Mouse (Mus musculus) 416B (cell line): ENCODE measurements at regions not wholly inside any gene's neighbourhood (a gene's known extent, or its start where the extent isn't known, plus 50 kb on each side); places are given as distances from the start of the nearest gene placed in this dataset.

Source experiments
- DNase-seq: peaks from one replicate; pipeline ENCODE4 v3.0.0; 2011; ENCODE audit warnings: low read depth

DNA sequence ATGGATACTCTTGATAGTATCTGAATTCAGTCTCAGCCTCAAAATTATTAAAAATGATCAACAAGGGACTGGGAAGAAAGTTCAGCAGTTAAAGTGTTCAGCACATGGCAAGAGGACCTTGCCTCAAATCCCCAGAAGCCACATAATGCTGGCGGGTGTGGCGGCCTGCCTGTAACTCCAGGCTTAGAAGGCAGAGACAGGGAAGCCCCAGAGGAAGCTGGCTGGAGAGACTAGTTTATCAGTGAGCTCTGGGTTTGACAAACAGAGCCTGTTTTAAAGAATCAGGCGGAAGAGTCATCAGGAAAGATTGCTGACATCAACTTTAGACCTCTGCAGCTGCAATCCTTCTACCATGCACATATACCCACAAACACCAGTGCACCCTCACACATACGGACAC is 52.1 kb upstream of the Fyn start:
- DNase-seq, result no peak

DNA sequence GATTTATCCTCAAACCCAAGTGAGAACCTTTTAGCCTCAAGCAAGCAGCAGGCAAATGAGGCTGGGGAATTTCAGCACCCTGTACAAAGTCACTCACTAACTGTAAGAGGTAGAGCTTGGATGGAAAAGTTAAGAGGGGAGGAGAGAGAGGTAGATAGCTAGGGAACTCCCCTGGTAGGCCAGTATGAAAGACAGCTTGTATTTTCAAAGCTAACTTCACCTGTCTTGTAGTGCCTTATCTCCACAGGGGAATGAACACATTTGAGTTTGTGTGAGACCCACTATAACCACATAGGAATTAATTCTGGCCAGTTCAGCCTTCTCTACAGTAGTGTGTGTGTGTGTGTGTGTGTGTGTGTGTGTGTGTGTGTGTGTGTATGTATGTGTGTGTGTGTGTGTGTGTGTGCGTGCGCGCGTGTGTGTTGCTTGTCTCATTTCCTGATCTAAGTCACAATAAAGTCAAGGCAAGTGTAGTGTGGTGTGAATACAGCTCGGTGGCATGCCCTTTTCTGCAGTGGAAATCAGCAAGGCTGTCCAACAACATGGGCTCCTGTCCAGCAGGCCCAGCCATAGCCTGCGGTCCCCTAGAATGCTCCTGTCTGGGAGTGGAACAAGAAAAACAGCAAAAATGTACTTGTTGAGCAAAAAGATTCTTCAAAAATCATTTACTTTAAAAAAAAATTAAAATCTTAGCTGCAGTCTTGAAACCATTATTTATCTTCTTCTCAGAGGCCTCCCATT is 53.1 kb upstream of the Fyn start:
- DNase-seq, result no peak

DNA sequence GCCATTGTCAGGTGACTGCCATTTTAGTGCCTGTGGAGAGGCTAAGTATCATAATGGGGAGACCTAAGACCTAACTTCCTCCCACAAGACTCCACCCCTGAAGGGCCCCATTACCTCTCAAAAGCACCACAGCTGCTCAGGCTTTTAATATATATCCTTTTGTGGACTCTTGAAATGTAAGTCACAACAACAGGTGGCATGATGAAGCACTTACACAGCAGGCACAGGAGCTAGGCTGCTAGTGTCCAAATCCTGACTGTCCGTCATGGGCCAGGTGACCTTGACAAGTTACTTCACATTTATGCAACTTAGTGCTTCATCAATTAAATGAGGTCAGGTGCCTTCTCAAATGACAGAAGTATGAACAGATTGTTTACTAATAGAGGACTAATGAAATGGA is 57.2 kb upstream of the Fyn start:
- no peak for DNase-seq

DNA sequence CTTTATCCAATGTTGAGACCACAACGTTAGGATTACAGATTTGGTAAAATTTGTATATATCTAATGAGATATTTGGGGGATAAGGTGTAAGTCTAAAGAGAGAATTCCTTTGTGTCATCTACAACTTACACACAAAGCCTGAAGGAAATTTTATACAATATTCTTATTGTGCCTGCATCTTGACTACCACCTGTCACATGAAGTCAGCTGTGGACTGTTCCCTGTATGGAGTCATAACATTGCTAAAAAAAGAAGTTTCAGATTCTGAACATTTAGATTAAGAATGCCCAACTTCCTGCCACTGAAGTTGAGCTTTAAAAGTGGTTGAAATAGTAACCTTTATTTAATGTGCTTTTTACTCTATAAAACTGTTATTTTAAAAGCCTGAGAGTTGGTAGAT is 60.1 kb upstream of the Fyn start:
- DNase-seq, result no peak

DNA sequence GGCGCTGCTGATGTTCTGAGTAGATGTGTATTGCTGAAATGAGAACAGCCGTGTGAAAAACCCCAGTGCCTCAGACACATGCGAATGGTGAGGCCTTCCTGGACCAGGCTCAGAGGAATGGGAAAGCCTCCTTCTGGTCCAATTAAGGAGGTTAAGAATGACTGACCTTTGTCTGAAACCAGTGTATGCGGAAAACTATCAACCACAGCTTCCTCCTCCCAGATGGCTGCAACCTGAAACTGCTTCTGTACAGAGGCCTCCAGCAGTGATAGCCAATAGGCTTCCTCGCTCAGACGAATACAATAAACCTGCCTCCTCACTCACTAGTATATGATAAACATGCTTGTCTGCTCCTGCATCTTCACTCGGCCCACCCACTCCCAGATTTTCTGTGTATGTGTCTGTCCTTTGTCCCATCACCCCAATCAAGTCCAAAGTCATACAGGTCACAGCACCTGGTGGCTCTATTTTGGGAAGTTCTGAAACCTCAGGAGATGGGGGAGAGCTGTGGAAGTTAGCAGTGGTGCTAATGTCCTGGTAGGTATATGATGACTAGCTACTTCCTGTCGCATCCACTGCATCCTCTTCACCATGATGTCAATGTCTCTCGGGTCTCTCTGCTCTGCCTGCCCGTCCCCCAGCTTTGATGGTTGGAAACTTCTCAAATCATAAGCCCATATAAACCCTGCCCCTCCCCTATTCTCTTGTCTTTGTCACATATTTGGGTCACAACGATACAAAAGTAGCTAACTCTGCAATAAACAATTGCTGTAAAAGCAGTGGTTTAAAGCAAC is 75.8 kb upstream of the Fyn start:
- peak; percentile 72 for DNase-seq

DNA sequence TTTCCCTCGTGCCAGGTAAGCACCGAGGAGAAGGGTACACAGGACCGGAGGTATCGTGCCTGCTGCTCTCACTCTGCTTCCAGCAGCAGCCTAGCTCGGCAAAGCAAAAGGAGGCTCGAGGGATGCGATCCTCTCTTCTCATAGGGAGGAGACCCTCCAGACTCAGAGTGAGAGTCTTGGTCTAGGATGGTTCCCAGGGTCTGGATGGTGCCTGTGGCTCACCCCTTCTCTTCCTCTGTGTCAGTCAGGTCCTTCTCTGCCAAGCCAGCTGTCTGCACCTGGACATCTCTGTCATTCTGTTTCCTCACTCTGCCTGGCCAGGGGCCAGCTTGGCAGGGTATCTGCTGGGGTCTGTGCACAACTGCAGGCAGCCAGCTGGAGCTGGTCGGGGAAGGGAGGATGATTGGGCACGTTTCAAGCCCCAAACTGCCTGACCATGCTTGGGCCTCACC is 76.9 kb upstream of the Fyn start:
- DNase-seq, result no peak

DNA sequence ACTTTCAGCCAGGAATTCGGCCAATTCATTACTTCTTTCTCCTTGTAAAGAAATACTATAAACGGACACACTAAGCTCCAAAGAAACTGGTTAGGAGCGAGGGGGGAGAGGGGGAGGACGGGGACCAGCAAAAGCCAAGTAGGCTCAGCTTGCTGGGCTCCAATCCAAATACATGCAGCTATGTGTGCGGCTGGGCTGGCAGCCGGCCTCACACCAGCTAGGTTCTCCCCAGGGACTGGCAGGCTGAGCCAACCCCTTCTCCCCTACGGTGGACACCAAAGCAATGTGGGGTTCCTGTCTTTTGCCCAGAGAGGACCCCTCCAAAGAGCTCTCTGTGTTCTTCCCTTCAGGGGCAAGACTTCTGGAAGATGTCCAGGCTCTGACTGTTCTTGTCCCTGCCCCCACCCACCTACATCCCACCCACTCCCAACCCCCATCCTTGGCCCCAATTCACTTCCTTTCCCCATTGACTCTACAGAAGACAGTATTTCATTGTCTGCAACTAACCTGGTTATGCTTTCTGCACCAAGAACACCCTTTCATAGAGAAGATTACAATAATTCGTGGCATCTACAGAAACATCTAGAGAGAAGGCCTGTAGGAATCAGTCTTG is 77.4 kb upstream of the Fyn start:
- DNase-seq, result no peak

GRCm38 (mm10) chr10:39290245-39290644 is 78.4 kb upstream of the Fyn start:
- no peak for DNase-seq

GRCm38 (mm10) chr10:39280366-39281000 is 88.2 kb upstream of the Fyn start:
- DNase-seq, result no peak

- peak; percentile 54 for DNase-seq
Observed at GRCm38 (mm10) chr10:39274202-39274601, 94.5 kb upstream of the Fyn start.

DNA sequence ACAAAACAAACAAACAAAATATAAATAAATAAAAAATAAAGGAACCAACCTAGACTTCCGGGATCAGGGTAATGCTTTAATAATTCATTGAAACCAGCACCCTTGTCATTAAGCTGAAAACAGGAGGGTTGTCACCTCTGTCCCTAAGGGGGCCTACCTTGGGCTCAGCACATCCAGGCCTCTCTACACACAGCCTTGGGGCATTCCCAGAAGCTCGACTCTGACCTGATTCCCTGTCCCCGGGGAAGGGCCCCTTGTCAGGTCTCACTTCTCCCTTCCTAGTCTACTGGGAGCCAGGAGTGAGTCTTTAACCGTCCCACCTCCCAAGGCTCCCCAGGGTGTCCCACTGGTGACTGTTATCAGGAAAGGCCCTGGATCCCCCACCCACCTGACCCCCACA is 95.2 kb upstream of the Fyn start:
- no peak for DNase-seq

DNA sequence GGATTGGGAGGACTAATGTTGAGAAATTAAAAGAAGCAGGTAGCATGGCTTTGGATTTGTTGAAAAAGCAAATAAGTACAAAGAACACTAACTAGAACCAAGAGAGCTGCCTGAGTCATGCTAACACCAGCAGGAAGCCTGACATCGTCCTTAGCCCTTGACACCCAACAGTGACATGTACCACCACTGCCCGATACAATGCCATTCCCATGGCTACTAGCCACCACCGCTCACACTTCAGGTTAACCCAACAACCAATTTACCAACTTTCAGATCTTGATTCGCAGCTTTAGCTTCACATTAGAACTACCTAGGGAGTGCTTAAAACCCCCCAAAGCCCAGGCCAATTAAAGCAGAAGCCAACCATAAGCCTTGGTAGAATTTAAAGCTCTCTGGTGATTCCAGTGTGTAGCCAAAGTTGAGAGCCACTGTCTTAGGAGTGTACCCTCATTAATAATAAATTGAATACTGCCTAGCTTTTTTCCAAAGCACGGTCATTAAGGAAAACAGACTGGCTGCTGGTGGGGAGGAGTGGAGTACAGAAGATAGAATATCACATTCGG is 96.2 kb upstream of the Fyn start:
- no peak for DNase-seq

- DNase-seq, result no peak
Observed at GRCm38 (mm10) chr10:39270406-39270805, 98.2 kb upstream of the Fyn start.

DNA sequence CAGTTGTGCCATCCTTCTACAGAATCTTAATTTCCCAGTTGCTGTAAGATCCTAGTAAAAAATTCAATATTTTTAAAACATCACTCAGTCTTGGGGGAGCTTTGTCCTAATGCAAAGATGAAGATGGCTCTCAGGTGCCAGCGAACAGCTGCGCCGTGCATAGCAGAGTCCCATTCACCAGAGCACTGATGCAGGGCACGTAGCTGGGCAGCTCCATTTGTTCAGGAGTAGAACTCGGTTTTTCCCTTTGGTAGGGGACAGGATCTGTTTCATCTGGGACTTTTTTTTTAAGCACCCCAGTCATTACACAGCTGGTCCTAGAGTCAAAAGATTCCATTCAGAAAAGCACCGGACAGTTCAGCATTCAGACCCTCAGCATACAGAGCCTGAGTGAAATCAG is 101.4 kb upstream of the Fyn start:
- DNase-seq, result no peak

DNA sequence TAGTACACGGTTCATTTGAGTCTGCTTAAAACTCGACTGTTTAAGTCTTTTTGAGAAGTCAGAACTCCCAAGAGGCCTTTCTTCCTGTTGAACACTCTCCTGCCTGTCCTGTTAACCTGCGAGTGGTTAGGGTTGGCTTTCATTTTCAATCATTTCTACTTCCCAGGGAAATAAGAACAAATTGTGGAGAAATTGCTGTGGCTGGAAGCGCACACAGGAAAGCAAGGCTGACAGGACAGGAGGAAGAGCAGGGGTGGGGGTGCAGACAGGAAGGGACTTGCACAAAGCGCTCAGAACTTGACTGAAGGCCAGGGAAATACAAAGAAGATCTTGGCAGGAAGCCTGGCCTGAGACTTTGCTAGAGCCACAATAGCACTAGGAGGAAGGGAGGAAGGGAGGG is 102.2 kb upstream of the Fyn start:
- DNase-seq, result peak; percentile 80

- no peak for DNase-seq
Observed at GRCm38 (mm10) chr10:39262466-39262865, 98.9 kb upstream of the Ccn6 start.

DNA sequence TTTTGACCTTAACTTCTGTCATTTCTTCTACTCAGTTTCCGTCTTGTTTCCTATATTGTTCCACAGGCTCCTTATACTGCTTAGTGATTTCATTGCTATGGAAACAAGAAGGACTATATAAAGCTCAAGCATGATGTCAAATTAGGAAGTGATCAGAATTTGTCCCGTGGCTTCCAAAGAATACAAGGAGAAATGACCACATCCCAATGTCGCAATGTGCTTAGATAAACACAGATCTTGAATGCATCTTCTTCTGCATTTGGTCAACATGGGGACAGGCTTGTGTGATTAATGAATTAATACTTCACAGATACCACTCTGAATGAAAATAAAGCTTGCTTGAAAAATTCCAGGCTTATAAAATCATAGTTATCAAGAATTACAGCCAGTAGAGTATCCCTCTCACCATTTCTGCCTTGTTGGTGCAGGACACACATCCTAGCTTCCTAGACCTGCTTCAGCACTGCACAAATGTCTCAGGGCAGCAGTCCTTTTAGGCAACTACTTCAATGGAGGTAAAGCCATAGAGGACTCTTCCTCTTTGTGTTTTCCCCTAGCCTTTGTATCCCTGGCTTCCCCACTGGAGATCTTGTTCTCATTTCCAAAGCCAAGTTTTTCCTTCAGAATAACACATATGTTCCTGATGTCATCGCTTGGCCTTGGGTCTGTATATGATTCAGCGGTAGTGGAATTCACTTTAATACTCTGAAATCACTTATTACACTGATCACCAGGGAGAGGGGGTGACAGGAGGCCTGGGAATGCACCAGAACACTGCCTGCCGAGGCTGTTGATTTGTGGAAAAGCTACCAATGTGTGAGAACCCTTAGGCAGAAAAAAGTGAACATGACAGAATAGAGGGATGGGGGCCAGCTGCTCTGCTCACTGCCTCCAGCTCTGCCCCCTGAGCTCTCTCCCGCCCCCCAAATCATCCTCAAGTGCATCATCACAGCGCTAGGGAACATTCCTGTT is 97.9 kb upstream of the Ccn6 start:
- DNase-seq, result no peak

GRCm38 (mm10) chr10:39260061-39260460 is 96.5 kb upstream of the Ccn6 start:
- no peak for DNase-seq

DNA sequence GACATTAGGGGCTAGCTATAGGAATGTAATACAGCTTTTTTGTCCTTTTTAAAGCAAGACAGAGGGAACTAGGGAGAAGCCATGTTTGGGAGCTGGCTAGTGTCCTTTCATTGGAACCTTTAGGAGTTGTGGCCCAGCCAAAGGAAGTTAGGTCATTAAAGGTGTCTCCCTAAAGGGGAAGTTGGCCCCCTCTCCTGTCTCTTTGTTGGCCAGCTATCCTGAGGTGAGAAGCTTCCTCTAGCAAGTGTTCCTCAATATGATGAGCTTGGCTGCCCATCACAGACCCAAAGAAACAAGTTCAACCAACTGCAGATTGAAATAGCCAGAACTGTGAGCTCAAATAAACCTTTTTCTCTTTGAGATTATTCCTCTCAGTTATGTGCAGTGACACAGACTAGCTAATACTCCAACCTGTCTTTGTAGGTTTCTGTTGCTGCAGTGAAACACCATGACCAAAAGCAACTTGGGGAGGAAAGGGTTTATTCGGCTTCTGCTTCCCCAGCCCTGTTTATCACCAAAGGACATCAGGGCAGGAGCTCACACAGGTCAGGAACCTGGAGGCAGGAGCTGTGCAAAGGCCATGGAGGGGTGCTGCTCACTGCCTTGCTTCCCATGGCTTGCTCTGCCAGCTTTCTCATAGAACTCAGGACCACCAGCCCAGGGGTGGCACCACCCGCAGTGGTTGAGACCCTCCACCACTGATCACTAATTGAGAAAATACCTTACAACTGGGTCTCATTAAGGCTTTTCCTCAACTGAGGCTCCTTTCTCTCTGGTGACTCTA is 94.0 kb upstream of the Ccn6 start:
- DNase-seq, result no peak

DNA sequence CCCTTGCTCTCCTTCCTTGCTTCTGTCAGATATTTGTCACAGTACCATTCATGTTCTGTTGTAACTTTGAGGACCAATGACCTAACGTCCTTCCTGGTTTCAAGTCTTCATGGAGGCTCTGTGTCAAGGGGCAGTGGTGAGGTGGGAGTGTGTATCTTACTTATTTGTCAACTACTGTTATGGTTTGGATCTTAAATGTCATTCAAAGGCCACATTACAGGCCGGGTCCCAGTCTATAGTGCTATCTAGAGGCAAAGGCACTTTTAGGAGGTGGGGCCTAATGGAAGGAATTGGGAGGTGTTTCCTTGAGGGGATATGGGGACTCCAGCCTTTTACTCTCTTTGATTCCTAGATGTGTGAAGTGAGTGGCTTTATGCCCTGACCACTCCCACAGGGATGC is 91.0 kb upstream of the Ccn6 start:
- DNase-seq, result no peak
